Mouse (Mus musculus): Measurements from ENCODE around the gene Dner. TPM values are rescaled to one million over a fixed set of nuclear protein-coding genes. Genes with fewer than 3 reads are reported as not detected.
"Not testable (repeated sequence)": the region's sequence is repeated elsewhere in the genome, so short reads cannot be mapped to it uniquely, and the experiment has no call there.

Gene Dner
- polyA plus RNA-seq, 1 experiment from 2014 or later: 0.89 TPM

DNA sequence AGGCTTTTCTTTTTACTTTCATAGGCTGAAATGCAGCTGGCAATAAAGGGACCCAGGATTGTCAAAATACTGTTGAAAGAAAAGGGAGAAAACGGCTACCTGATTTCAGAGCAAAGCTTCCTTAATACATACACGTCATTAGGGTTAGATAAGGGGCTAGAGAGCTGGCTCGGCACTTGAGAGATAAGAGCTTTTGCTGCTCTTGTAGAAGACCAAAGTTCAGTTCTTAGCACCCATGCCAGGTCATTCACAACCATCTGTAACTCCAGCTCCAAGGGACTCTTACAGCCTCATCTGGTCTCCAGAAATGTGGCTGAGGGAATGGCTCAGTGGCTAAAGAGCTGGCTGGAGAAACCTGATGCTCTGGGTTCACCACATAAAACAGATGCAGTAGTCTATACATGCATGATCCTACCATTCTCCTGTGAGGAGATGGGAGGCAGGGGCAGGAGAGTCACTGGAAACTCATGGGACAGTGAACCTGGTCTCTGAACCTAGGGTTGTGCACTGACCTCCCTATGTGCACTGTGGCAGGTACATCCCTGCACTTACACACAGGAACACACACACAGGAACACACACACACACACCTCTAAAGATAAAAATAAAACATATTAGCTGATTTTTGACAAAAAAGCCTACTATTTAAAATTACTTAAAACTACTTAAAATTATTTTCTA lies 348.1 kb downstream of the Dner start:
- WGBS: 18% methylated on average over 3 of the region's 3 CpGs
- Histone ChIP-seq H3K4me1 (ENCODE audit: insufficient read depth) (no peaks in the 10 kb centered on the region), H3K9ac (no peak overlapping the region), H3K27me3 (ENCODE audit: insufficient read depth, low read length) (no peaks in the 10 kb centered on the region), H3K4me3 (ENCODE audit: low read depth, low read length) (no peak overlapping the region), H3K36me3 (ENCODE audit: insufficient read depth) (no peaks in the 10 kb centered on the region), H3K4me2 (no peak overlapping the region), H3K9me3 (ENCODE audit: low read depth, low read length) (no peaks in the 10 kb centered on the region), H3K27ac (ENCODE audit: low read depth) (no peak overlapping the region)
- DNase-seq (no peak), ATAC-seq (ENCODE audit: insufficient read depth) (no peak)
- TF ChIP-seq CTCF (IDR thresholded peaks at IDR 0.05; ENCODE audit: low read depth): no peak

DNA sequence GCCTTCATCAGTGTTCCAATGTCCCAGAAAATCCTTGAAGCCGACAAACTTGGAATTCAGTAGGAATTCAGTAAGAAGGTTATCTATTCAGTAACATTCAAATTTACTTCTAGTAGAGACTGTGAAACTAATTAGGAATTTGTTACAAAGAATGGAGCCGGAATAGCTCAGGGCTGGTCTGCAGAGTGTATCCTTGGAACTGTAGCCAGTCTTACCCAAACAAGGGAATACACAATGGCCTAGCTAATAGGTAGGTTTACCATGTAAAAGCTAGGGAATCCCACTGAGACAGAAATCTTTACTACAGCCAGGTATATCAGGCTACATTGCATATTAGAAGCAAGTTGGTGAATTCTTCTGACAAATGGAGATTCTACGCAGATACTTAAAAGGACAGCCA lies 363.2 kb downstream of the Dner start:
- H3K27ac ChIP-seq (ENCODE audit: low read depth); H3K4me3 ChIP-seq (ENCODE audit: low read depth, low read length); H3K4me1 ChIP-seq (ENCODE audit: insufficient read depth); H3K27me3 ChIP-seq (ENCODE audit: insufficient read depth, low read length); DNase-seq; H3K36me3 ChIP-seq (ENCODE audit: insufficient read depth); H3K9ac ChIP-seq; ATAC-seq (ENCODE audit: insufficient read depth); H3K4me2 ChIP-seq; H3K9me3 ChIP-seq (ENCODE audit: low read depth, low read length): not testable (repeated sequence)
- 53% methylated on average over 3 of the region's 3 CpGs for WGBS

DNA sequence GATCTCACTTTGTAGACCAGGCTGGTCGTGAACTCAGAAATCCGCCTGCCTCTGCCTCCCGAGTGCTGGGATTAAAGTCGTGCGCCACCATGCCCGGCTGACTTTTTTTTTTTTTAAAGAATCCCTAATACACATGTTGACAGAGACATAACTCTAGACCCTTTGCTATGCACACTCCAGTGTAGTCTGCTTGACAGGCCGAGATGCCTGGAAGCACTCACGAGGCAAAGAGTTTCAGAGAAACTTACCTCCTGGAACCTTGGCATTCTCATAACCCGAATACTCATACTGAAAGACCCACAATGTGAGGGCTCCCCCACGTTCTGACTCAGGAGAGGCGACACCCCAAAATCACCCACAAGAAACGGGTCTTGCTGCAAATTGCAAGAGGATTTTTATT lies 364.2 kb downstream of the Dner start:
- ATAC-seq (ENCODE audit: insufficient read depth): not testable (repeated sequence)

DNA sequence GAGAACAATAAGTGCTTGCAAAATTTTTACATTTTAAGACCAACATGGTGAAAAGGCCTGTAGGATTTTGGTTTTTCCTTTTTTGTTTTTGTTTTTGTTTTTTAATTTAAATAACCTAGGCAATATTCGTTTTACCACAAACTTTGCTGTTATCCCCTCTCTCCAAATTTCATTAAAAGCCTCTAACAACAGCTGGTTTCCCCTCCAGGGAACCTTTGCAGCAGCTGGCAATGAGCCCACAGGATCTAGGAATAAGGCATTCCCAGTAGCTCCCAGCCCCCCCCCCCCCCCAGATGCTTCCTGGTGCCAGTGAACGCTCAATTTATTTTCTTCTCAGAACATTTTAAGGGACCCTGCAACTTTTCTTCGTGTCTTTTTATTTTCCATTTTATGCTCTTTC lies 370.7 kb downstream of the Dner start:
- TF ChIP-seq CTCF (IDR thresholded peaks at IDR 0.05; ENCODE audit: low read depth): no peak
- Histone ChIP-seq H3K27me3 (ENCODE audit: insufficient read depth, low read length) (no peaks in the 10 kb centered on the region), H3K4me3 (ENCODE audit: low read depth, low read length) (no peak overlapping the region), H3K4me1 (ENCODE audit: insufficient read depth) (no peaks in the 10 kb centered on the region; the same call in 1 of the 2 replicates), H3K9ac (no peak overlapping the region), H3K9me3 (ENCODE audit: low read depth, low read length) (no peaks in the 10 kb centered on the region), H3K4me2 (no peak overlapping the region), H3K27ac (ENCODE audit: low read depth) (no peak overlapping the region), H3K36me3 (ENCODE audit: insufficient read depth) (no peaks in the 10 kb centered on the region)
- DNase-seq: peak; percentile 70
- no peak for ATAC-seq (ENCODE audit: insufficient read depth)
- WGBS: 24% methylated on average over 3 of the region's 3 CpGs

More for the DNA sequence above, 364.2 kb downstream of the Dner start:
- not testable (repeated sequence) for H3K27me3 ChIP-seq (ENCODE audit: insufficient read depth, low read length); H3K36me3 ChIP-seq (ENCODE audit: insufficient read depth); H3K27ac ChIP-seq (ENCODE audit: low read depth); H3K4me2 ChIP-seq; H3K4me1 ChIP-seq (ENCODE audit: insufficient read depth); DNase-seq; H3K9me3 ChIP-seq (ENCODE audit: low read depth, low read length); H3K4me3 ChIP-seq (ENCODE audit: low read depth, low read length); H3K9ac ChIP-seq
- 80% methylated on average over 12 of the region's 12 CpGs for whole genome bisulfite sequencing

GRCm38 (mm10) chr1:84321327-84321726 lies 374.7 kb downstream of the Dner start:
- H3K4me2 ChIP-seq: no peak overlapping the region
- no peak overlapping the region for H3K4me3 ChIP-seq (ENCODE audit: low read depth, low read length)
- no peak for TF ChIP-seq CTCF (IDR thresholded peaks at IDR 0.05; ENCODE audit: low read depth)
- no peaks in the 10 kb centered on the region for H3K27me3 ChIP-seq (ENCODE audit: insufficient read depth, low read length)
- DNase-seq (no peak), ATAC-seq (ENCODE audit: insufficient read depth) (no peak)
- H3K9ac ChIP-seq: no peak overlapping the region
- 57% methylated on average over 4 of the region's 4 CpGs for WGBS
- no peaks in the 10 kb centered on the region; the same call in 1 of the 2 replicates for H3K4me1 ChIP-seq (ENCODE audit: insufficient read depth)
- H3K9me3 ChIP-seq (ENCODE audit: low read depth, low read length): no peaks in the 10 kb centered on the region
- H3K36me3 ChIP-seq (ENCODE audit: insufficient read depth): no peaks in the 10 kb centered on the region
- no peak overlapping the region for H3K27ac ChIP-seq (ENCODE audit: low read depth)

Small RNAs within 50 kb of the gene (microRNA-seq; reads per million reads assigned to microRNA genes)
- 1.7 reads per million for gene Mir5126 (ENCODE audit: borderline number of aligned reads)

Other genes starting within 250 kb of the Dner start
- gene Fbxo36, start 143.6 kb upstream of the Dner start, polyA plus RNA-seq (2014; fragmentation: Nextera tagmentation; extraction: Ambion mirVana): 9.4 and 11.3 TPM in 2 replicates
- 69.5 and 75.7 TPM in 2 replicates for gene Trip12, start 144.3 kb upstream of the Dner start, polyA plus RNA-seq (2014; fragmentation: Nextera tagmentation; extraction: Ambion mirVana)
- gene Slc16a14, start 238.9 kb upstream of the Dner start, polyA plus RNA-seq (2014; fragmentation: Nextera tagmentation; extraction: Ambion mirVana): not detected in 2 replicates

All from lung, embryonic 14.5 days (tissue).